Mouse (Mus musculus) lung, embryonic 14.5 days (tissue): ENCODE data around the gene Aldh1l1. TPM values are rescaled to one million over a fixed set of nuclear protein-coding genes. Genes with fewer than 3 reads are reported as not detected.

Experiments
- ATAC-seq: fragments of 200-750 bp; cut with Nextera tagmentation; 2 replicates; pipeline ENCODE4 v1.8.0; 2017; ENCODE audit warnings: mild to moderate bottlenecking, moderate TSS enrichment, moderate library complexity; ENCODE audit not compliant: insufficient read depth
- DNase-seq: peaks from one replicate; pipeline ENCODE4 v3.0.0-alpha.2; 2015
- H3K27ac ChIP-seq: fragments of 300-500 bp; sonication (generic); 2 replicates; pipeline ENCODE4 v1.5.1; 2014; ENCODE audit warnings: low read depth, mild to moderate bottlenecking, moderate library complexity
- H3K27me3 ChIP-seq: fragments of 300-500 bp; sonication (generic); 2 replicates; pipeline ENCODE4 v1.6.1; 2014; ENCODE audit warnings: low read length, control low read depth; ENCODE audit not compliant: insufficient read depth
- H3K36me3 ChIP-seq: fragments of 300-500 bp; sonication (generic); 2 replicates; pipeline ENCODE4 v1.6.1; 2014; ENCODE audit warnings: control low read depth; ENCODE audit not compliant: insufficient read depth
- H3K4me1 ChIP-seq: fragments of 300-500 bp; sonication (generic); 2 replicates; pipeline ENCODE4 v1.6.1; 2014; ENCODE audit warnings: antibody characterized with exemption, control low read depth; ENCODE audit not compliant: insufficient read depth
- H3K4me2 ChIP-seq: fragments of 300-500 bp; sonication (generic); 2 replicates; pipeline ENCODE4 v1.6.1; 2014; ENCODE audit warnings: mild to moderate bottlenecking
- H3K4me3 ChIP-seq: fragments of 300-500 bp; sonication (generic); 2 replicates; pipeline ENCODE4 v1.5.1; 2014; ENCODE audit warnings: low read depth, low read length
- H3K9ac ChIP-seq: fragments of 300-500 bp; sonication (generic); 2 replicates; pipeline ENCODE4 v1.6.1; 2014
- H3K9me3 ChIP-seq: fragments of 300-500 bp; sonication (generic); 2 replicates; pipeline ENCODE4 v1.6.1; 2016; ENCODE audit warnings: low read depth, low read length, control low read depth
- CTCF ChIP-seq: IDR thresholded peaks from 2 replicates; pipeline ENCODE4 v1.5.1; 2016; ENCODE audit warnings: antibody characterized with exemption, low read depth
- WGBS: fragments of 180-500 bp; shearing (Covaris S2); extraction: QIAGEN DNeasy Blood & Tissue Kit; methylation state at CpG from one replicate; pipeline ENCODE4 v1.1.7; 2014; 5-methylcytosine and 5-hydroxymethylcytosine counted together
- polyA plus RNA-seq: library from polyadenylated mRNA; unstranded; fragments of >200 nt; fragmentation: Nextera tagmentation; extraction: Ambion mirVana; gene quantifications from 2 replicates; pipeline ENCODE4 v1.2.1, GENCODE M21; 2014

Aldh1l1 gene
- polyA plus RNA-seq, 1 experiment from 2014 or later, result 0.74 TPM

- no peak for TF ChIP-seq CTCF
- no peak for DNase-seq
- Histone ChIP-seq H3K27ac (no peak overlapping the region), H3K4me3 (no peak overlapping the region), H3K4me1 (no peaks in the 10 kb centered on the region), H3K36me3 (no peaks in the 10 kb centered on the region), H3K4me2 (no peak overlapping the region), H3K9ac (no peak overlapping the region), H3K27me3 (no peaks in the 10 kb centered on the region), H3K9me3 (no peaks in the 10 kb centered on the region)
- 65% methylated on average over 3 of the region's 3 CpGs for WGBS
- no peak for ATAC-seq
These were observed 60.8 kb downstream of the Aldh1l1 start for GRCm38 (mm10) chr6:90547041-90547440.

- peak; percentile 95 for ATAC-seq
- TF ChIP-seq CTCF, result no peak
- no peak overlapping the region; the same call in 1 of the 2 replicates for H3K9ac ChIP-seq
- no peak overlapping the region for H3K27ac ChIP-seq
- H3K27me3 ChIP-seq, result no peaks in the 10 kb centered on the region
- peak overlapping the region; percentile 30 for H3K4me3 ChIP-seq
- peak; percentile 71 for DNase-seq
- peak overlapping the region; percentile 56 for H3K4me2 ChIP-seq
- H3K4me1 ChIP-seq, result no peaks in the 10 kb centered on the region
- WGBS, result 11% methylated on average over 25 of the region's 25 CpGs
- H3K36me3 ChIP-seq, result no peaks in the 10 kb centered on the region
- no peaks in the 10 kb centered on the region for H3K9me3 ChIP-seq
These were observed 64.1 kb downstream of the Aldh1l1 start for GRCm38 (mm10) chr6:90550161-90550912.

- Histone ChIP-seq H3K27ac (no peak overlapping the region), H3K4me1 (no peaks in the 10 kb centered on the region), H3K4me2 (peak overlapping the region; percentile 56; the same call in 1 of the 2 replicates), H3K36me3 (no peaks in the 10 kb centered on the region), H3K9ac (no peak overlapping the region), H3K9me3 (no peaks in the 10 kb centered on the region), H3K4me3 (no peak overlapping the region), H3K27me3 (no peaks in the 10 kb centered on the region)
- ATAC-seq (no peak), DNase-seq (no peak)
- TF ChIP-seq CTCF, result no peak
These were observed 65.0 kb downstream of the Aldh1l1 start for GRCm38 (mm10) chr6:90551251-90551650.

- Histone ChIP-seq H3K4me3 (no peak overlapping the region), H3K9me3 (no peaks in the 10 kb centered on the region), H3K36me3 (no peaks in the 10 kb centered on the region), H3K27me3 (no peaks in the 10 kb centered on the region), H3K27ac (no peak overlapping the region), H3K4me2 (no peak overlapping the region), H3K4me1 (no peaks in the 10 kb centered on the region), H3K9ac (no peak overlapping the region)
- TF ChIP-seq CTCF, result no peak
- ATAC-seq, result no peak
- no peak for DNase-seq
These were observed 67.0 kb downstream of the Aldh1l1 start for GRCm38 (mm10) chr6:90553197-90553596.

- TF ChIP-seq CTCF, result no peak
- Histone ChIP-seq H3K9ac (no peak overlapping the region), H3K27ac (no peak overlapping the region), H3K36me3 (no peaks in the 10 kb centered on the region), H3K9me3 (no peaks in the 10 kb centered on the region), H3K4me3 (no peak overlapping the region), H3K27me3 (no peaks in the 10 kb centered on the region), H3K4me1 (no peaks in the 10 kb centered on the region), H3K4me2 (no peak overlapping the region)
- WGBS, result 88% methylated on average over 5 of the region's 5 CpGs
- ATAC-seq (no peak), DNase-seq (no peak)
These were observed 67.5 kb downstream of the Aldh1l1 start for GRCm38 (mm10) chr6:90553682-90554081.

- 24% methylated on average over 2 of the region's 2 CpGs for WGBS
- Histone ChIP-seq H3K4me1 (no peaks in the 10 kb centered on the region), H3K27ac (no peak overlapping the region), H3K9me3 (no peaks in the 10 kb centered on the region), H3K27me3 (no peaks in the 10 kb centered on the region), H3K36me3 (no peaks in the 10 kb centered on the region), H3K4me3 (no peak overlapping the region), H3K9ac (no peak overlapping the region), H3K4me2 (no peak overlapping the region)
- ATAC-seq (no peak), DNase-seq (no peak)
- TF ChIP-seq CTCF, result no peak
These were observed 70.4 kb downstream of the Aldh1l1 start for GRCm38 (mm10) chr6:90556534-90557058.

- Histone ChIP-seq H3K4me1 (no peaks in the 10 kb centered on the region), H3K27ac (no peak overlapping the region), H3K36me3 (no peaks in the 10 kb centered on the region), H3K9me3 (no peaks in the 10 kb centered on the region), H3K4me2 (no peak overlapping the region), H3K27me3 (no peaks in the 10 kb centered on the region), H3K9ac (no peak overlapping the region), H3K4me3 (no peak overlapping the region)
- ATAC-seq (no peak), DNase-seq (no peak)
- 76% methylated on average over 7 of the region's 7 CpGs for WGBS
- no peak for TF ChIP-seq CTCF
These were observed 70.8 kb downstream of the Aldh1l1 start for GRCm38 (mm10) chr6:90557077-90557476.
